Mouse (Mus musculus): ENCODE results near the gene Prkar1a. TPM values are rescaled to one million over a fixed set of nuclear protein-coding genes. Genes with fewer than 3 reads are reported as not detected.
"Not testable (repeated sequence)": the region's sequence is repeated elsewhere in the genome, so short reads cannot be mapped to it uniquely, and the experiment has no call there.

Gene Prkar1a
- polyA plus RNA-seq, 1 experiment from 2014 or later = 330 TPM

GRCm38 (mm10) chr11:109619055-109619454 is 30.1 kb upstream of the Prkar1a start:
- not testable (repeated sequence) for H3K4me3 ChIP-seq (replicated peaks); H3K9me3 ChIP-seq (replicated peaks); H3K4me2 ChIP-seq (replicated peaks); H3K9ac ChIP-seq; H3K36me3 ChIP-seq; H3K27me3 ChIP-seq; H3K27ac ChIP-seq (replicated peaks); ATAC-seq (ENCODE audit: insufficient number of reproducible peaks, low FRiP score, low TSS enrichment, low read depth)
- WGBS = 36% methylated on average over 8 of the region's 8 CpGs
- H3K4me1 ChIP-seq = peaks cover 12% of the 10 kb centered on the region

- H3K9ac ChIP-seq = no peak overlapping the region
- H3K27ac ChIP-seq (replicated peaks) = no peak overlapping the region
- 66% methylated on average over 6 of the region's 6 CpGs for WGBS
- no peaks in the 10 kb centered on the region for H3K9me3 ChIP-seq (replicated peaks)
- no peak for ATAC-seq (ENCODE audit: insufficient number of reproducible peaks, low FRiP score, low TSS enrichment, low read depth)
- no peaks in the 10 kb centered on the region for H3K27me3 ChIP-seq
- H3K36me3 ChIP-seq = no peaks in the 10 kb centered on the region
- no peak overlapping the region for H3K4me3 ChIP-seq (replicated peaks)
- peaks cover 12% of the 10 kb centered on the region for H3K4me1 ChIP-seq
- no peak overlapping the region for H3K4me2 ChIP-seq (replicated peaks)
Measured at GRCm38 (mm10) chr11:109620356-109620755, 28.8 kb upstream of the Prkar1a start.

- Histone ChIP-seq H3K4me3 (replicated peaks) (no peak overlapping the region), H3K27ac (replicated peaks) (no peak overlapping the region), H3K9ac (no peak overlapping the region), H3K4me2 (replicated peaks) (no peak overlapping the region), H3K9me3 (replicated peaks) (no peaks in the 10 kb centered on the region), H3K36me3 (no peaks in the 10 kb centered on the region), H3K4me1 (peaks cover 12% of the 10 kb centered on the region), H3K27me3 (no peaks in the 10 kb centered on the region)
- ATAC-seq (ENCODE audit: insufficient number of reproducible peaks, low FRiP score, low TSS enrichment, low read depth) = no peak
- 12% methylated on average over 2 of the region's 2 CpGs for WGBS
Measured at GRCm38 (mm10) chr11:109621183-109621582, 28.0 kb upstream of the Prkar1a start.

- peak; percentile 57; the same call in 1 of the 2 replicates for ATAC-seq (ENCODE audit: insufficient number of reproducible peaks, low FRiP score, low TSS enrichment, low read depth)
- Histone ChIP-seq H3K9me3 (replicated peaks) (no peaks in the 10 kb centered on the region), H3K4me2 (replicated peaks) (peak overlapping the region; percentile 40), H3K36me3 (no peaks in the 10 kb centered on the region), H3K27me3 (no peaks in the 10 kb centered on the region), H3K4me3 (replicated peaks) (no peak overlapping the region), H3K9ac (no peak overlapping the region), H3K4me1 (peaks cover 7% of the 10 kb centered on the region), H3K27ac (replicated peaks) (no peak overlapping the region; the same call in 1 of the 2 replicates)
- WGBS = 18% methylated on average over 15 of the region's 15 CpGs
Measured at GRCm38 (mm10) chr11:109622518-109623037, 26.6 kb upstream of the Prkar1a start.

- no peak overlapping the region for H3K4me3 ChIP-seq (replicated peaks)
- no peak overlapping the region for H3K4me2 ChIP-seq (replicated peaks)
- WGBS = 78% methylated on average over 7 of the region's 7 CpGs
- H3K36me3 ChIP-seq = no peaks in the 10 kb centered on the region
- no peak overlapping the region for H3K9ac ChIP-seq
- H3K4me1 ChIP-seq = peaks cover 7% of the 10 kb centered on the region
- H3K9me3 ChIP-seq (replicated peaks) = no peaks in the 10 kb centered on the region
- no peak overlapping the region for H3K27ac ChIP-seq (replicated peaks)
- H3K27me3 ChIP-seq = no peaks in the 10 kb centered on the region
- no peak for ATAC-seq (ENCODE audit: insufficient number of reproducible peaks, low FRiP score, low TSS enrichment, low read depth)
Measured at GRCm38 (mm10) chr11:109623238-109623637, 26.0 kb upstream of the Prkar1a start.

- H3K36me3 ChIP-seq = no peaks in the 10 kb centered on the region
- no peak overlapping the region for H3K27ac ChIP-seq (replicated peaks)
- no peak overlapping the region for H3K9ac ChIP-seq
- H3K9me3 ChIP-seq (replicated peaks) = no peaks in the 10 kb centered on the region
- peaks cover 3% of the 10 kb centered on the region for H3K4me1 ChIP-seq
- H3K4me2 ChIP-seq (replicated peaks) = no peak overlapping the region
- no peaks in the 10 kb centered on the region for H3K27me3 ChIP-seq
- 89% methylated on average over 4 of the region's 4 CpGs for WGBS
- no peak overlapping the region for H3K4me3 ChIP-seq (replicated peaks)
- ATAC-seq (ENCODE audit: insufficient number of reproducible peaks, low FRiP score, low TSS enrichment, low read depth) = no peak
Measured at GRCm38 (mm10) chr11:109627648-109628047, 21.6 kb upstream of the Prkar1a start.

- H3K36me3 ChIP-seq = no peaks in the 10 kb centered on the region
- no peak overlapping the region for H3K4me3 ChIP-seq (replicated peaks)
- H3K27ac ChIP-seq (replicated peaks) = no peak overlapping the region
- H3K4me2 ChIP-seq (replicated peaks) = no peak overlapping the region
- H3K9me3 ChIP-seq (replicated peaks) = no peaks in the 10 kb centered on the region
- H3K4me1 ChIP-seq = no peaks in the 10 kb centered on the region; the same call in 1 of the 2 replicates
- H3K27me3 ChIP-seq = no peaks in the 10 kb centered on the region
- 87% methylated on average over 3 of the region's 3 CpGs for WGBS
- no peak overlapping the region for H3K9ac ChIP-seq
- ATAC-seq (ENCODE audit: insufficient number of reproducible peaks, low FRiP score, low TSS enrichment, low read depth) = no peak
Measured at GRCm38 (mm10) chr11:109628099-109628498, 21.1 kb upstream of the Prkar1a start.

GRCm38 (mm10) chr11:109629021-109629521 is 20.1 kb upstream of the Prkar1a start:
- Histone ChIP-seq H3K9me3 (replicated peaks) (no peaks in the 10 kb centered on the region), H3K4me2 (replicated peaks) (no peak overlapping the region), H3K36me3 (no peaks in the 10 kb centered on the region), H3K4me1 (no peaks in the 10 kb centered on the region), H3K27me3 (no peaks in the 10 kb centered on the region), H3K9ac (no peak overlapping the region), H3K4me3 (replicated peaks) (no peak overlapping the region), H3K27ac (replicated peaks) (no peak overlapping the region)
- ATAC-seq (ENCODE audit: insufficient number of reproducible peaks, low FRiP score, low TSS enrichment, low read depth) = no peak
- 35% methylated on average over 10 of the region's 10 CpGs for WGBS

GRCm38 (mm10) chr11:109634928-109635327 is 14.3 kb upstream of the Prkar1a start:
- H3K9me3 ChIP-seq (replicated peaks) = no peaks in the 10 kb centered on the region
- no peak for ATAC-seq (ENCODE audit: insufficient number of reproducible peaks, low FRiP score, low TSS enrichment, low read depth)
- H3K4me2 ChIP-seq (replicated peaks) = no peak overlapping the region
- H3K9ac ChIP-seq = no peak overlapping the region
- no peak overlapping the region for H3K4me3 ChIP-seq (replicated peaks)
- H3K27me3 ChIP-seq = no peaks in the 10 kb centered on the region
- no peak overlapping the region for H3K27ac ChIP-seq (replicated peaks)
- WGBS = 67% methylated on average over 9 of the region's 9 CpGs
- no peaks in the 10 kb centered on the region for H3K36me3 ChIP-seq
- no peaks in the 10 kb centered on the region for H3K4me1 ChIP-seq

- Histone ChIP-seq H3K27me3 (no peaks in the 10 kb centered on the region), H3K4me1 (no peaks in the 10 kb centered on the region), H3K36me3 (no peaks in the 10 kb centered on the region), H3K9ac (no peak overlapping the region), H3K4me3 (replicated peaks) (no peak overlapping the region), H3K4me2 (replicated peaks) (no peak overlapping the region), H3K9me3 (replicated peaks) (no peaks in the 10 kb centered on the region), H3K27ac (replicated peaks) (no peak overlapping the region)
- WGBS = 52% methylated on average over 6 of the region's 6 CpGs
- ATAC-seq (ENCODE audit: insufficient number of reproducible peaks, low FRiP score, low TSS enrichment, low read depth) = no peak
Measured at GRCm38 (mm10) chr11:109635871-109636395, 13.3 kb upstream of the Prkar1a start.

GRCm38 (mm10) chr11:109641498-109642222 is 7.5 kb upstream of the Prkar1a start:
- no peak overlapping the region for H3K4me2 ChIP-seq (replicated peaks)
- H3K4me3 ChIP-seq (replicated peaks) = no peak overlapping the region
- no peak overlapping the region for H3K27ac ChIP-seq (replicated peaks)
- H3K9me3 ChIP-seq (replicated peaks) = no peaks in the 10 kb centered on the region
- WGBS = 73% methylated on average over 5 of the region's 5 CpGs
- no peaks in the 10 kb centered on the region for H3K27me3 ChIP-seq
- ATAC-seq (ENCODE audit: insufficient number of reproducible peaks, low FRiP score, low TSS enrichment, low read depth) = no peak
- H3K36me3 ChIP-seq = no peaks in the 10 kb centered on the region
- H3K9ac ChIP-seq = no peak overlapping the region
- H3K4me1 ChIP-seq = no peaks in the 10 kb centered on the region
